Comparison of ENCODE assay signal across 18 mouse cellular contexts in genomic region chr10:19968445-19968844, GRCm38 (mm10).
"Had no signal": no experiment of that assay in that cellular context is flagged by ENCODE, and none has a peak within 500 bp of the region (broad histone marks: within the 10 kb centered on the region; RNA-seq: fewer than 3 reads in every experiment).

No protein-coding gene starts in this region.

- DNase-seq: lung, embryonic 14.5 days; lung, postnatal 10 days; lung, postnatal 4 days; retina, postnatal 1 day; right cerebral cortex, adult 18-20 months; right cerebral cortex, postnatal 25 days; right cerebral cortex, postnatal 4 days; spleen, adult 18-20 months; thymus, adult 18-20 months; thymus, postnatal 25 days; thymus, postnatal 4 days had no signal

- H3K9ac ChIP-seq: liver, embryonic 14.5 days; lung, embryonic 14.5 days; midbrain, embryonic 13.5 days; neural tube, embryonic 13.5 days; neural tube, embryonic 15.5 days had no signal

- H3K27ac ChIP-seq: liver, embryonic 14.5 days; midbrain, embryonic 10.5 days; midbrain, embryonic 13.5 days; neural tube, embryonic 13.5 days; neural tube, embryonic 15.5 days had no signal

- H3K4me1 ChIP-seq: midbrain, embryonic 13.5 days; neural tube, embryonic 13.5 days; neural tube, embryonic 15.5 days had no signal

- H3K4me3 ChIP-seq: midbrain, embryonic 10.5 days; midbrain, embryonic 13.5 days; myocyte; neural tube, embryonic 13.5 days; neural tube, embryonic 15.5 days had no signal

- H3K36me3 ChIP-seq: midbrain, embryonic 10.5 days; midbrain, embryonic 13.5 days; neural tube, embryonic 13.5 days; neural tube, embryonic 15.5 days had no signal

- H3K4me2 ChIP-seq: lung, embryonic 14.5 days; midbrain, embryonic 13.5 days; neural tube, embryonic 13.5 days; neural tube, embryonic 15.5 days had no signal

- H3K9me3 ChIP-seq: midbrain, embryonic 10.5 days; midbrain, embryonic 13.5 days; neural tube, embryonic 13.5 days; neural tube, embryonic 15.5 days had no signal

- H3K27me3 ChIP-seq: midbrain, embryonic 13.5 days; neural tube, embryonic 13.5 days; neural tube, embryonic 15.5 days had no signal

- ATAC-seq: midbrain, embryonic 13.5 days; midbrain, embryonic 16.5 days had no signal
